Mouse (Mus musculus) urinary bladder, adult 18-20 months (tissue): ENCODE measurements at regions not wholly inside any gene's neighbourhood (a gene's known extent, or its start where the extent isn't known, plus 50 kb on each side); places are given as distances from the start of the nearest gene placed in this dataset.

ENCODE experiments used
- DNase-seq, 2 experiments: peaks; one replicate each; pipeline ENCODE4 v3.0.0; 2022; ENCODE audit warnings: low spot score in 2 of 2, mixed read lengths in 2 of 2

- no peak for DNase-seq
Measured at GRCm38 (mm10) chr8:26287665-26288064, 168.3 kb downstream of the Gm45692 start.

- no peak for DNase-seq
Measured at GRCm38 (mm10) chr8:26288163-26288562, 168.8 kb downstream of the Gm45692 start.

- peak in 1 of 2 experiments; percentile 12 for DNase-seq
Measured at GRCm38 (mm10) chr8:26298066-26298804, 178.9 kb downstream of the Gm45692 start.

GRCm38 (mm10) chr8:26300246-26300645 lies 180.9 kb downstream of the Gm45692 start:
- no peak for DNase-seq

- no peak for DNase-seq
Measured at GRCm38 (mm10) chr8:26301961-26302360, 182.6 kb downstream of the Gm45692 start.

- DNase-seq, result no peak
Measured at GRCm38 (mm10) chr8:26304566-26304965, 185.2 kb downstream of the Gm45692 start.

GRCm38 (mm10) chr8:26305061-26305879 lies 185.9 kb downstream of the Gm45692 start:
- DNase-seq, result no peak

GRCm38 (mm10) chr8:26308121-26308641 lies 188.8 kb downstream of the Gm45692 start:
- no peak for DNase-seq

GRCm38 (mm10) chr8:26309764-26310163 lies 190.4 kb downstream of the Gm45692 start:
- DNase-seq, result no peak

- no peak for DNase-seq
Measured at GRCm38 (mm10) chr8:26323606-26324350, 204.4 kb downstream of the Gm45692 start.

GRCm38 (mm10) chr8:26324606-26325005 lies 205.3 kb downstream of the Gm45692 start:
- DNase-seq, result no peak

- DNase-seq, result no peak
Measured at GRCm38 (mm10) chr8:26329813-26330212, 210.5 kb downstream of the Gm45692 start.

GRCm38 (mm10) chr8:26336906-26337650 lies 217.7 kb downstream of the Gm45692 start:
- DNase-seq, result no peak

- DNase-seq, result peak; percentile 57 to 68
Measured at GRCm38 (mm10) chr8:26345078-26345477, 225.7 kb downstream of the Gm45692 start.

- no peak for DNase-seq
Measured at GRCm38 (mm10) chr8:26349231-26349630, 229.9 kb downstream of the Gm45692 start.

- DNase-seq, result no peak
Measured at GRCm38 (mm10) chr8:26349854-26350253, 230.5 kb downstream of the Gm45692 start.

- DNase-seq, result no peak
Measured at GRCm38 (mm10) chr8:26350616-26351015, 231.3 kb downstream of the Gm45692 start.

GRCm38 (mm10) chr8:26351643-26352540 lies 232.6 kb downstream of the Gm45692 start:
- DNase-seq, result peak; percentile 32 to 62

- peak in 1 of 2 experiments; percentile 69 for DNase-seq
Measured at GRCm38 (mm10) chr8:26352541-26353010, 233.2 kb downstream of the Gm45692 start.

GRCm38 (mm10) chr8:26353476-26353875 lies 234.1 kb downstream of the Gm45692 start:
- DNase-seq, result peak in 1 of 2 experiments; percentile 50
